Mouse (Mus musculus) limb, embryonic 12.5 days (tissue): ENCODE measurements around the gene Prkaca. TPM values are rescaled to one million over a fixed set of nuclear protein-coding genes. Genes with fewer than 3 reads are reported as not detected.

Source experiments
- ATAC-seq: fragments of 200-750 bp; cut with Nextera tagmentation; 2 replicates; pipeline ENCODE4 v1.8.0; 2017; ENCODE audit warnings: low read depth, moderate TSS enrichment; ENCODE audit not compliant: insufficient number of reproducible peaks, insufficient read depth, low FRiP score, low TSS enrichment
- H3K27ac ChIP-seq: fragments of 300-500 bp; sonication (generic); 2 replicates; pipeline ENCODE4 v1.5.1; 2016; ENCODE audit warnings: mild to moderate bottlenecking, moderate library complexity
- H3K27me3 ChIP-seq: fragments of 300-500 bp; sonication (generic); 2 replicates; pipeline ENCODE4 v1.6.1; 2016; ENCODE audit warnings: mild to moderate bottlenecking, moderate library complexity
- H3K36me3 ChIP-seq: fragments of 300-500 bp; sonication (generic); 2 replicates; pipeline ENCODE4 v1.6.1; 2016; ENCODE audit warnings: mild to moderate bottlenecking, moderate library complexity
- H3K4me1 ChIP-seq: fragments of 300-500 bp; sonication (generic); replicated peaks from 2 replicates; pipeline ENCODE4 v1.6.1; 2016
- H3K4me2 ChIP-seq: fragments of 300-500 bp; sonication (generic); 2 replicates; pipeline ENCODE4 v1.6.1; 2016; ENCODE audit warnings: mild to moderate bottlenecking, moderate library complexity
- H3K4me3 ChIP-seq: fragments of 300-500 bp; sonication (generic); replicated peaks from 2 replicates; pipeline ENCODE4 v1.5.1; 2016; ENCODE audit warnings: mild to moderate bottlenecking
- H3K9ac ChIP-seq: fragments of 300-500 bp; sonication (generic); replicated peaks from 2 replicates; pipeline ENCODE4 v1.6.1; 2016; ENCODE audit warnings: mild to moderate bottlenecking, moderate library complexity
- H3K9me3 ChIP-seq: fragments of 300-500 bp; sonication (generic); 2 replicates; pipeline ENCODE4 v1.6.1; 2016; ENCODE audit warnings: mild to moderate bottlenecking, moderate library complexity
- WGBS: fragments of 180-500 bp; shearing (Covaris S2); methylation state at CpG from one replicate; pipeline ENCODE4 v1.1.7; 2016; 5-methylcytosine and 5-hydroxymethylcytosine counted together
- polyA plus RNA-seq: library from polyadenylated mRNA; unstranded; fragments of >200 nt; fragmentation: Nextera tagmentation; extraction: Ambion mirVana; gene quantifications from 2 replicates; pipeline ENCODE4 v1.2.1, GENCODE M21; 2016

The Prkaca gene
- polyA plus RNA-seq, 1 experiment from 2014 or later: 186 TPM

- 7% methylated on average over 18 of the region's 18 CpGs for WGBS
- peak within 1 kb of the TSS; percentile 18 for H3K4me2 ChIP-seq
- H3K9me3 ChIP-seq: 0 out of 2 replicates have a peak, but pooled peaks cover 2% of the 10 kb centered on the region
- ATAC-seq: no peak
- no peaks in the 10 kb centered on the region for H3K36me3 ChIP-seq
- H3K4me3 ChIP-seq: 0 out of 2 replicates have a peak within 1 kb of the TSS, but pooled peaks have one; percentile 3
- H3K4me1 ChIP-seq: 0 out of 2 replicates have a peak, but pooled peaks cover 16% of the 10 kb centered on the region
- H3K27me3 ChIP-seq: peaks cover 64% of the 10 kb centered on the region
- H3K27ac ChIP-seq: no peak within 1 kb of the TSS
- no peak within 1 kb of the TSS for H3K9ac ChIP-seq
Observed at GRCm38 (mm10) chr8:84021096-84021495, 48.3 kb downstream of the Prkaca start, which contains the start of gene Palm3. Gene Palm3 (plus strand): TSS chr8:84021471.

GRCm38 (mm10) chr8:84021569-84021968, 48.8 kb downstream of the Prkaca start:
- peak overlapping the region; percentile 18 for H3K4me2 ChIP-seq
- no peaks in the 10 kb centered on the region for H3K9me3 ChIP-seq
- ATAC-seq: no peak
- no peaks in the 10 kb centered on the region for H3K36me3 ChIP-seq
- no peak overlapping the region for H3K27ac ChIP-seq
- peaks cover 68% of the 10 kb centered on the region for H3K27me3 ChIP-seq
- no peak overlapping the region for H3K9ac ChIP-seq
- 0 out of 2 replicates have a peak, but pooled peaks cover 21% of the 10 kb centered on the region for H3K4me1 ChIP-seq
- no peak overlapping the region for H3K4me3 ChIP-seq
- 49% methylated on average over 12 of the region's 12 CpGs for WGBS

GRCm38 (mm10) chr8:84023085-84023484, 50.3 kb downstream of the Prkaca start:
- H3K4me1 ChIP-seq: 0 out of 2 replicates have a peak, but pooled peaks cover 22% of the 10 kb centered on the region
- no peak overlapping the region for H3K4me3 ChIP-seq
- 15% methylated on average over 5 of the region's 5 CpGs for WGBS
- H3K4me2 ChIP-seq: no peak overlapping the region
- no peaks in the 10 kb centered on the region for H3K9me3 ChIP-seq
- H3K36me3 ChIP-seq: no peaks in the 10 kb centered on the region
- no peak for ATAC-seq
- no peak overlapping the region for H3K27ac ChIP-seq
- no peak overlapping the region for H3K9ac ChIP-seq
- H3K27me3 ChIP-seq: peaks cover 83% of the 10 kb centered on the region

- Histone ChIP-seq H3K27ac (no peak overlapping the region), H3K4me2 (no peak overlapping the region), H3K27me3 (peaks cover 88% of the 10 kb centered on the region), H3K36me3 (no peaks in the 10 kb centered on the region), H3K9ac (no peak overlapping the region), H3K9me3 (no peaks in the 10 kb centered on the region), H3K4me3 (no peak overlapping the region), H3K4me1 (0 out of 2 replicates have a peak, but pooled peaks cover 22% of the 10 kb centered on the region)
- no peak for ATAC-seq
- WGBS: 73% methylated on average over 1 of the region's 1 CpGs
Observed at GRCm38 (mm10) chr8:84023631-84024030, 50.8 kb downstream of the Prkaca start.

GRCm38 (mm10) chr8:84024171-84024570, 51.4 kb downstream of the Prkaca start:
- H3K9me3 ChIP-seq: no peaks in the 10 kb centered on the region
- no peak overlapping the region for H3K9ac ChIP-seq
- no peak overlapping the region for H3K4me2 ChIP-seq
- no peak overlapping the region for H3K27ac ChIP-seq
- H3K27me3 ChIP-seq: peaks cover 94% of the 10 kb centered on the region
- no peak for ATAC-seq
- H3K36me3 ChIP-seq: no peaks in the 10 kb centered on the region
- H3K4me3 ChIP-seq: no peak overlapping the region
- 11% methylated on average over 10 of the region's 10 CpGs for WGBS
- H3K4me1 ChIP-seq: 0 out of 2 replicates have a peak, but pooled peaks cover 22% of the 10 kb centered on the region

GRCm38 (mm10) chr8:84025863-84026262, 53.1 kb downstream of the Prkaca start:
- ATAC-seq: peak; percentile 53
- Histone ChIP-seq H3K27me3 (peaks cover 81% of the 10 kb centered on the region), H3K9me3 (no peaks in the 10 kb centered on the region), H3K9ac (peak overlapping the region; percentile 58), H3K4me2 (peak overlapping the region; percentile 83), H3K27ac (0 out of 2 replicates have a peak overlapping the region, but pooled peaks have one; percentile 23), H3K4me1 (0 out of 2 replicates have a peak, but pooled peaks cover 22% of the 10 kb centered on the region), H3K36me3 (no peaks in the 10 kb centered on the region), H3K4me3 (peak overlapping the region; percentile 52)
- WGBS: under 1% methylated on average over 41 of the region's 41 CpGs

GRCm38 (mm10) chr8:84027449-84027848, 54.7 kb downstream of the Prkaca start:
- H3K4me2 ChIP-seq: no peak overlapping the region
- H3K9me3 ChIP-seq: no peaks in the 10 kb centered on the region
- no peaks in the 10 kb centered on the region for H3K36me3 ChIP-seq
- no peak for ATAC-seq
- no peak overlapping the region for H3K27ac ChIP-seq
- H3K4me3 ChIP-seq: no peak overlapping the region
- H3K27me3 ChIP-seq: peaks cover 65% of the 10 kb centered on the region
- 0 out of 2 replicates have a peak, but pooled peaks cover 16% of the 10 kb centered on the region for H3K4me1 ChIP-seq
- 10% methylated on average over 10 of the region's 10 CpGs for WGBS
- no peak overlapping the region for H3K9ac ChIP-seq

- no peak for ATAC-seq
- Histone ChIP-seq H3K27me3 (peaks cover 50% of the 10 kb centered on the region), H3K9me3 (no peaks in the 10 kb centered on the region), H3K4me1 (0 out of 2 replicates have a peak, but pooled peaks cover 9% of the 10 kb centered on the region), H3K36me3 (no peaks in the 10 kb centered on the region), H3K9ac (no peak overlapping the region), H3K4me3 (no peak overlapping the region), H3K27ac (no peak overlapping the region), H3K4me2 (no peak overlapping the region)
- 88% methylated on average over 5 of the region's 5 CpGs for WGBS
Observed at GRCm38 (mm10) chr8:84029272-84029671, 56.5 kb downstream of the Prkaca start.

- Histone ChIP-seq H3K4me2 (no peak overlapping the region), H3K27ac (no peak overlapping the region), H3K4me3 (no peak overlapping the region), H3K9me3 (no peaks in the 10 kb centered on the region), H3K4me1 (no peaks in the 10 kb centered on the region), H3K27me3 (peaks cover 26% of the 10 kb centered on the region), H3K36me3 (no peaks in the 10 kb centered on the region), H3K9ac (no peak overlapping the region)
- 76% methylated on average over 4 of the region's 4 CpGs for WGBS
- ATAC-seq: no peak
Observed at GRCm38 (mm10) chr8:84032777-84033176, 60.0 kb downstream of the Prkaca start.

- H3K4me1 ChIP-seq: peaks cover 12% of the 10 kb centered on the region
- no peak for ATAC-seq
Observed at GRCm38 (mm10) chr8:84038015-84038414, 65.2 kb downstream of the Prkaca start.

GRCm38 (mm10) chr8:84039050-84039449, 66.3 kb downstream of the Prkaca start:
- H3K4me1 ChIP-seq: peaks cover 12% of the 10 kb centered on the region
- peaks cover 68% of the 10 kb centered on the region for H3K27me3 ChIP-seq
- no peak overlapping the region for H3K27ac ChIP-seq
- H3K4me3 ChIP-seq: no peak overlapping the region
- no peak for ATAC-seq
- H3K9me3 ChIP-seq: no peaks in the 10 kb centered on the region
- H3K36me3 ChIP-seq: no peaks in the 10 kb centered on the region
- H3K9ac ChIP-seq: peak overlapping the region; percentile 12; the same call in 1 of the 2 replicates
- H3K4me2 ChIP-seq: no peak overlapping the region
- WGBS: 7% methylated on average over 5 of the region's 5 CpGs

More at GRCm38 (mm10) chr8:84038015-84038414, 65.2 kb downstream of the Prkaca start:
- 76% methylated on average over 5 of the region's 5 CpGs for WGBS
- no peak overlapping the region for H3K9ac ChIP-seq
- H3K27ac ChIP-seq: no peak overlapping the region
- H3K4me3 ChIP-seq: no peak overlapping the region
- no peaks in the 10 kb centered on the region for H3K9me3 ChIP-seq
- H3K4me2 ChIP-seq: no peak overlapping the region
- H3K36me3 ChIP-seq: no peaks in the 10 kb centered on the region
- peaks cover 58% of the 10 kb centered on the region for H3K27me3 ChIP-seq
